Mouse (Mus musculus) liver, embryonic 14.5 days (tissue): ENCODE results near the gene Apobec2.
A peak's percentile ranks its signal among the peaks of the same experiment; 100 is the strongest.

Source experiments
- CTCF ChIP-seq: IDR thresholded peaks from 2 replicates; pipeline ENCODE4 v1.5.1; 2016; ENCODE audit warnings: antibody characterized with exemption, low read depth, control low read depth
- EP300 ChIP-seq: IDR thresholded peaks from 2 replicates; pipeline ENCODE4 v1.6.1; 2016; ENCODE audit warnings: antibody characterized with exemption, low read depth

GRCm38 (mm10) chr17:48442745-48443457 is 10.2 kb upstream of the Apobec2 start:
- TF ChIP-seq CTCF (peak; percentile 25), EP300 (no peak)
